Mouse (Mus musculus) brain, embryonic 14.5 days (tissue): ENCODE measurements around the gene Myod1. TPM values are rescaled to one million over a fixed set of nuclear protein-coding genes. Genes with fewer than 3 reads are reported as not detected.

ENCODE experiments used
- DNase-seq: peaks from one replicate; pipeline ENCODE4 v3.0.0-alpha.2; 2011; ENCODE audit warnings: low read depth
- CTCF ChIP-seq: fragments of 200-500 bp; IDR thresholded peaks from 2 replicates; pipeline ENCODE4 v1.5.1; 2012; ENCODE audit warnings: inconsistent platforms, mild to moderate bottlenecking, moderate library complexity, borderline replicate concordance; ENCODE audit not compliant: insufficient read depth, insufficient read length; ENCODE audit errors: extremely low read depth
- POLR2A ChIP-seq: fragments of 200-500 bp; IDR thresholded peaks from 2 replicates; pipeline ENCODE4 v1.6.1; 2012; ENCODE audit warnings: mild to moderate bottlenecking, inconsistent platforms, borderline replicate concordance; ENCODE audit not compliant: poor library complexity, insufficient read depth, insufficient read length, severe bottlenecking; ENCODE audit errors: extremely low read depth
- polyA plus RNA-seq: library from polyadenylated mRNA; depleted of rRNA; stranded (reverse); fragments of >200 nt; gene quantifications from 2 replicates; pipeline ENCODE4 v1.2.3, GENCODE M21; 2012

The Myod1 gene
- polyA plus RNA-seq, 1 experiment, result 0.74 TPM

DNA sequence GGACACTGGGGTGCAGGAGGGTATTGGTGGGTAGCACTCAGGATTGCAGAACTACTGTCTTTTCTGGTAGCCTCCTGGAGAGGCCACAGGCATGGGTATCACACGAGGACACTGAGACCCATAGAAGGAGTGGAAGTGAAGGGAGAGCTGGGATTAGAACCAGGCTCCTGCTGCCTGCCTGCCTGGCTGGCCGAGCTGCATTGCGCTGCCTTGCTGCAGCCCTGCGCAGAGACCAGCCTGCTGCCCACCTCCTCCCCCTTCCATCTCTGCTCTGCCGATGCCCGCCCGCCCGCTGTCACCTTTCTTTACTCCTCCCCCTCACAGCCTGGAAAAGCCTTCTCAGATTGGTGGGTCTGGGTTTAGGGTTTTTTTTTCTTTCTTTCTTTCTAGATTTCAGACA, 24.1 kb downstream of the Myod1 start:
- TF ChIP-seq POLR2A (no peak), CTCF (no peak)
- peak; percentile 55 for DNase-seq

DNA sequence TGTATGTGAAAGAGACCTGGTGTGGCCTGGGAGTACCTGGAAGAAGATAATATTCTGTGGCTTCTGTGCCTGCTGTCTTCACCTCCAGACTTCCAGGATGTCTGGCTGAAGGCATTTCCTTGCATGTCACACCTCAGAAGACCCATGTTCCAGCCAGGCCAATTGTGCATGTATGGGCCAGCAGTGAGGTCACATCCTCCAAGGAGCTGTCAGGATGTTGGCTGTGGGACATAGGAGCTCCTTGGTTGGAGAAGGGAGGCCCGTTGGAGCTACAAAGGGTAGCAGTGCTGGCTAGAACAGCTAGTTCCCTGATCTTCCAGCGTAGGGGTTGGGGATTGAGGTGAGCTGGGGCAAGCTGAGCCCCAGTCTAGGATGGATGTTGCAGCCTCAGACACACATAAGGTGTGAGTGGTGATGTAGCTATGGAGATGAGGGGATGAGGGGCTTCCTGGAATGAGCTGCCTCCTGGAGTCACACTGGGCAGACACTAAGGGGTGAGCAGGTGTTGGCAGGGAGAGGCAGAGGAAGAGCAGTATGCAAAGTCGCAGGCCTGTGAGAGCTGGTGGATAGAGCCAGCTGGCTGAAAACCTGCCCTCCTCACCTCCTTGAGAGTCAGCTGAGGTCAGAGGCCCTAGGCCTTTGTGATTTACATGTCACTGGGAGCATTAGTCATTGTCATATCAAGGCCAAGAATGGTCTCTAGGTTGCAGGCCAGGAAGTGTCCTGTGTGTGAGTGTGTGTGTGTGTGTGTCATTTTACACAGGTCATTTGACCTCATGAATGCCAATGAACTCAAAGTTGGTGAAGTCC, 25.3 kb downstream of the Myod1 start:
- TF ChIP-seq POLR2A (no peak), CTCF (no peak)
- no peak for DNase-seq

DNA sequence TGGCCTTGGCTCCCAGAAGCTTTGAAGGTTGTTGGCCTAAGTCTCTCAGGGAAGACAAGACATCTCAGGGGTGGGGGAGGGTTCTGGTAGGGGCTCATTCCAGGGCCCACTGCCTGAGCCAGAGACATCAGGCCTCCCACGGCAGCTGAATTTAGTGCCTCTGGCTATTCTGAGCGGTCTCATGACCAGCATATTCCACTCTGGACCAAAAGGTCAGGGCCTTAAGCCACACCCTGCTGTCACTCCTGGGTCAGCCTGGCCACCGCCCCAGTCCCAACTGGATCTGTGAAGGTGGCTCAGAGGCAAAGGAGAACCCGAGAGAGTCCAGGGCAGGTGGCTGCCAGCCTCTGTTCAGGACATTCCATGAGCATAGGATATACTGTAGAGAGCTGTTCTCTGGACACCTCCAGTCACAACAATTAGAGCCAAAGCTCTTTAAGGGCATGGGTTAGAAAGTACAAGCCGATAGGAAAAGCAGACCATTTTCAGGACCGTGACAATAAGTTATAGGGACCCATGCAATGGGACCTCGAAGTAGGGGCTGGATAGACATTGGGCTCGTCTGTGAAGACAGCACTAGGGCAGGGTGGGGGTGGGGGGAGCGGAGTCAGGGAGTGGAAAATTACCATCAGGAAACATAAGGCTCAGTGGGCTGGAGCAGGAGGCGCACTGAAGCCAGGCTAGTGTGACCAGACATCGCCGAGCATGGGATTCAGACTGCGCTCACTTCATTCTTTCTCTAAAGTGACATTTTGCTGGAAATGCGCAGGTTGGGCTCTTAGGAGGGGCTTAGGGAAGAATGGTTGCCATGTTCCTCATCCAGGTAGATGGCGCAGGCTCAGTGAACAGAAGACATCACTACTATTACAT, 27.6 kb downstream of the Myod1 start:
- TF ChIP-seq CTCF, result no peak
- no peak for TF ChIP-seq POLR2A
- no peak for DNase-seq

DNA sequence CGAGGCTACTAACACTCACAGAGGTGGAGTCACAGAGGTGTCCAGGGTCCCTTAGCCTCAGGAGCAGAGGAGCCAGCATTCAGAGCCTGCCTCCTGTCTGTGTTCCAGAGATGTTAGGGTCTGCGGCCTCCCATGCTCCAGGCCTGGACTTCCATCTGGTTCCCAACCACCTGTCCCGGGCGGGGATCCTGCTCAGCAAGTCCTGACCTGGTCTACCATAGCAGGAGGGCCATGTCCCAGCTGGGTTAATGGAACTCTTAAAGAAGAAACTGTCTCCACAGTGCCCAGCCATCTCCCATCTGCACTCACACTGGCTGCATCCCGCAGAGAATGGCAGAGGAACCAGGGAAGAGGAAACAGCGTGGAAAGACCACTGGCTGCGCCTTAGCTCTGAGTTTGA, 28.5 kb downstream of the Myod1 start:
- TF ChIP-seq CTCF (no peak), POLR2A (no peak)
- no peak for DNase-seq

DNA sequence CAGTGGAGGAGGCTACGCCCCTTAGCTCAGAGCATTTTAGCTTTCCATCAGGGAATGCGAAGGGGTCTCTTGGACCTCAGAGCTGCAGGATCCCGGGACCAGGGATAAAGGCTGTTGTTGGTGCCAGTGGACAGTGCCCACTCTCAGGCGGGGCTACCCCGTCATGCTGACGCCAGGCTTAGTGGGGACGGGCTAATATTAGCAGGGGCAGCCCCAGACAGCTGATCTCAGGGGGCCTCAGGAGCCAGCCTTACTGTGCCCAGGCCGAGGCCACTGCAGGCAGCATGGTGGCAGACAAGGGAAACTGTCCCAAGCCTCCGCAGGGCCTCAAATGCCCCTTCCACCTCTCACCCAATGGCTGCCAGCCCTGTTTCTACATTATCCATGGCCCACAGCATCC, 32.3 kb downstream of the Myod1 start:
- TF ChIP-seq CTCF, result no peak
- TF ChIP-seq POLR2A, result no peak

DNA sequence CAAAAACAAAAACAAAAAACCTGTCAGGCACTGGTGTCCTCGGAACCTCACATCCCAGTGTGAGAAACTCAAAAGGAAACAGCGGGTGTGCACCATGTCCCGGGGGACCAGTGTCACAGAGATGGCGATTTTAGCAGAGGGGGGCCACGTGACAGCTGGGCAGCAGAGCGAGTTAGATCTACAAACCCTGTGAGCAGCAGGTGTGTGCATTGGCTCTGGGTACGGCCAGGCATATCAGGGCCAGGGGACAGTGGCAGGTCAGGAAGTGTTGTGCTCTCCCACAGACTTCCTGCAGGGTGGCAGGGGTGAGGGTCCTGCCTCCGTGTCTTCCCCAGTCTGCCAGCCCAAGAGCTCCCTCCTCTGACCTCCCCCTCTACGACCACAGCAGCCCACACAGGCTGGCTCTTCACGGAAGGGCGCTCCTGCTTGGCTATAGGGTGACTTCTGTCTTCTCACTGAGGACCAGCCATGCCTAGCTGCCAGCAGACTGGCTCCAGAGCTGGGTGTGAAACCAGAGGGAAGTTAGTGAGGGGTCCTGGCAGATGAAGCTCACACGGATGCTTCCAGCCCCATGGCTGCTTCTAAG, 33.0 kb downstream of the Myod1 start:
- DNase-seq, result no peak
- no peak for TF ChIP-seq CTCF
- no peak for TF ChIP-seq POLR2A

More for the DNA sequence above, 32.3 kb downstream of the Myod1 start:
- DNase-seq, result no peak

DNA sequence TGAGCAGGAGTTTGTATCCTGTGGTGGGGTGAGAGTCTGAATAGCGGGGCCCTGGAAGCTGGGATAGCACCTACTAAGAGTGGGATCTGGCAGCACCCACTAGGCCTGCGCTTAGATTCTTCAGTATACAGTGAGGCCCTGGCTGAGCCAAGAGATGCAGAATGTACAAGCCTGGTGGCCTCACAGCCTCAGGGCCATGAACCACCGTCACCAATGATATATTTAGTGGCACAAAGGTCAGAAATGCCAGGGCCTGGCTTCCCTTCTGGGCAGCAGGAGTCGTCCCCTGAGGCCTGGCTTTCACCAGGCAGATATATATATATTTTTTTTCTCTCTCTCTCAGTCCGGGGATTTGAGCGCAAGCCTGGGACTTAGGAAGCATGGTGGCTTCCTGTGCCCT, 34.5 kb downstream of the Myod1 start:
- TF ChIP-seq CTCF (no peak), POLR2A (no peak)
- DNase-seq, result no peak

DNA sequence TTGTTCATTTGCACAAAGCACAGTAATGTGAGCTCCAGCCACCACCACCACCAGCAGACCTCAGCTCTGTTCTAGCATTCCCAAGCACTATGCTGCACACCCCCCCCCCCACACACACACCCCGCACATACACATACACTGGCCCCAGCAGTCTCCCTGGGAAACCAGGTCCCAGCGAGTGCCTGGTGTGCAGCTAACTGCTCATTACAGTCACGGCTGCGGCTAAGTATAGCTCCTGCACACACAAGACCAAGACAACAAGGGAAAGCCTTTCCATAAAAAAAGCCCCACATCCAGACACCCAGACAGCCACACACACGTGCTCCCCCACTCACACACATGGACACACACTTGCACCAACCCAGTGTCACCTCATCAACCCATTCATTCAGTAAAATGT, 36.5 kb downstream of the Myod1 start:
- TF ChIP-seq CTCF (no peak), POLR2A (no peak)
- no peak for DNase-seq

DNA sequence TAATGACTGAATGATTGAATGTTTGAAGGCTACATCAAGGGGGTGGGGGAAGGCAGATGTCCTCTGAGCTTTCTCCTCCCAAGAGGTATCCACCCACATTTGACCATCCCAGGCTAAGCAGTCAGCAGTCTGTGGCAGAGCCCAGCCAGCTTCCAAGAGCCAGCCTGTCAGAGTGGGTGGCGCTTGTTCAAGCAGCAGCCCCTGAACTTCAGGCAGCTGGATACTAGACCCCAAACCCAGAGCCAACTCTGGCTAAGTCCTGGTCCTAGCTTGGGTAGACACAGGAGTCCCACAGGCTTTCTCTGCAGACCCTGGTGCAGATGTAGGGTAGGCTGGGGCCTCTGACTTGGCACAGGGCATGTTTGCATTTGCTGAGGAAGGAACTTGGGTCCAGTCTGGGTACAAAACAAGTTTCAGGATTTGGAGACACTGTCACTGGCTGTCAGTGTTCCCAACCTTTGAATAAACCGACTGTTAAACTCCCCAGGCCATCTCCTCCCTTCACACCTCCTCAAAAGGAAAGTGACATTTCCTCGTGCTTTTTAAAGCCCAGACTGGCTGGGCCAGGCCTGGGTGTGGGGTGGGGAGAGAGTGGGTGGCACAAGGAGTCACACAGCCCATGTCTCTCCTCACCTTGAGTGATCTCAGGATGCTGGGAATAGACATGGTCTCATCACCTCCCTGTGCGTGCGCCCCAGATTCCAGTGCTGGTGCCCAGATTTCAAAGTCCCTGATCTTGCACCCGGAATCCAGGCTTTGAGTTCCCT, 37.9 kb downstream of the Myod1 start:
- TF ChIP-seq POLR2A, result no peak
- DNase-seq, result no peak

DNA sequence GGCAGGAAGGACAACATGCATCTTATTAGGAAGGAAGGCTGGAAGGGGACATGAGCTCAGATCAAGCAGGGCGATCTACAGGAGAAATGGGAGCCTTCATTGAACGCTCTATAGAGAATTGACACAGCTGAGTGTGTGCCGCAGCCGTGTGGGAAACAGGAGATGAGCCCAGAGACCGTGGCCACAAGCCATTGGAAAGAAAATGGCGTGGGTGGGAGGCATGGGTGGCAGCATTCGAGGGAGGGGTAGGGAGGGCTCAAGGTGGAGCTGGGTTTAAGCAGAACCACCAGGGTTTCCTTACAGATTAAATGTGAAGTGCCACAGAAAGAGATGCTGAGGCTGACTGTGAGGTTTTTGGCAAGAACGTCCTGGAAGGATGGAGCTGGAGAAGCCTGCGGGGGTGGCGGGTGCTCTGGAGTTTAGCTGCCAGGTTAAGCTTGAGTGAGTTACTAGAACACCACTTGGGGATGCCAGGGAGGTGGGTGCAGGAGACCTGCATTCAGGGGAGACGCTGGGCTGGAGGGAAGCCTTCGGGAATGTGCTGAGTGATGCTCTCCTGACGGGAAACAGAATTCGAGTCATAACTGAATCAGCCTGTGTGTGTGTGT, 39.6 kb downstream of the Myod1 start:
- TF ChIP-seq POLR2A (no peak), CTCF (no peak)
- DNase-seq, result no peak
